Mouse (Mus musculus): ENCODE results near the gene Emilin1.

DNA sequence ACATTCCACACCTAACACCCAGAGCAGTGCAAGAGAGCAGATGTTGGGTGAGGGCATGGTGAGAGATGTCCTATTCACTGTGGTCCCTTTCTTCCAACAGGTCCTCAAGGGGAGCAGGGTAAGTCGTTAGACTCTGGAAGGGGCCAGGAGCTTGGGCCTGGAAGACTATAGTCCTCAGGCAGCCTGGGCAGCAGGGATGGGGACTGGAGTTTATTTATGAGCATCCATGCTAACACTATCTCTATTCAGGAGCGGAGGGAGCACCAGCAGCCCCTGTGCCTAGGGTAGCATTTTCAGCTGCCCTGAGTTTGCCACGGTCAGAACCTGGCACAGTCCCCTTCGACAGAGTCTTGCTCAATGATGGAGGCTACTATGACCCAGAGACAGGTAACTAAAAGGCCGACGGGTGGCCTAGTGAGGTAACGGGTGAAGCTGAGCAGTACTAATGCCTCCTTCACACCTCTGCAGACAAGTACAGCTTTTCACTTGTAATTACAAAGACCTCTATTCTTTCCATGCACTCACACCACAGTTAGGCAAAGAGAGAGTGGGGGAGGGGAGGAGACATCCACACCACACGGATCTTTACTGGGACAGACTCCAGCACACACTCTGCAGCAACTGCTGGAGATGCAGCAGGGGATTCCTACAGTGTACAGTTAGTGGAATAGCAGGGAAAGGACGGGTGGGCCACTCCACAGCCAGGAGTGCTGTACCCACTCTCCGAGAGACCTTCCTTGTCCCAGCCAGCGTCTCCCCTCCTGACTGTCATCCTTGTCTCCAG is 6.8 kb downstream of the Emilin1 start:
- TF ChIP-seq CTCF (IDR thresholded peaks at IDR 0.05; ENCODE audit: low read depth) (no peak), EP300 (optimal IDR thresholded peaks at IDR 0.05) (no peak)
